Mouse (Mus musculus): ENCODE results near the gene Tnfsf11. TPM values are rescaled to one million over a fixed set of nuclear protein-coding genes. Genes with fewer than 3 reads are reported as not detected.

Gene Tnfsf11
- total RNA-seq, 2 experiments from 2014 or later: not detected

DNA sequence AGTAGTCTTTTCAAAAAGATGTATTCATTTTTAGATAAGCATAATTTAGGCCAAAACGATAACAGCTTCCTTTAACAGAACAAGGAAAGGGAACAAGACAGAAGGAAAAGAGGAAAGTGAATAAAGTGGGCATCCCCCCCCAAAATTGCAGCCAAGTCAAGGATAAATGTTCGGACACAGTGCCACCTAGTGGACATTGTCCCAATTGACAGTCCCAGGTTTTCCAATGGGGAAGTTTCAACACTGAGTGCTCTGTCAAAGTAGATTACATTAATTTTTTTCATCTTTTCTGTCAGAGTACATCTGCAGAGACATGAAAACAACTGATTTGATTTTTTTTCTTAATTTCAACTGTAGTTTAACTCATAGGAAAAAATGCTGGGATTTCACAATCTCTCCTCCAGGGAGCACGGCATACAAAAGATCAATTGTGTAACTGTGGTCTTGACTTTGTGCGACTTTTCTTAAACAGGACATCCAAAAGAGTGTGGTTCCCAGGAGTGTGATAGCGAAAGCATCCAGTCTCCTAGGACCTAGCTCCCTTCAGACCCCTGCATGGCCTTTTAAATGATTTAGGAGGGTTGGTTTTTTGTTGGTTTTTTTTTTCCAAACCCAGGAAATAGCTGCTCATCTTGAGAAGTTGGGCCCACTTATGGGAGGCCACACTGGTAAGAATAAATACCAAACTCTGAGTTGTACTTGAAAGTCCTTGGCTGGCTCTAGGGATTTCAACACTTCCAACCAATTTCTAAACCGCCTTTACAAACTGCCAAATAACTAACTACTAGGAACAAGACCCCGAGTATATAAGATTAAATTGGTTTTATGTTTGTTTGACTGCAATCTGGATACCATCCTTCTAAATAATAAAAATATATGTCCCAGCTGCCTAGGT is 19.7 kb downstream of the Tnfsf11 start:
- DNase-seq: no peak

DNA sequence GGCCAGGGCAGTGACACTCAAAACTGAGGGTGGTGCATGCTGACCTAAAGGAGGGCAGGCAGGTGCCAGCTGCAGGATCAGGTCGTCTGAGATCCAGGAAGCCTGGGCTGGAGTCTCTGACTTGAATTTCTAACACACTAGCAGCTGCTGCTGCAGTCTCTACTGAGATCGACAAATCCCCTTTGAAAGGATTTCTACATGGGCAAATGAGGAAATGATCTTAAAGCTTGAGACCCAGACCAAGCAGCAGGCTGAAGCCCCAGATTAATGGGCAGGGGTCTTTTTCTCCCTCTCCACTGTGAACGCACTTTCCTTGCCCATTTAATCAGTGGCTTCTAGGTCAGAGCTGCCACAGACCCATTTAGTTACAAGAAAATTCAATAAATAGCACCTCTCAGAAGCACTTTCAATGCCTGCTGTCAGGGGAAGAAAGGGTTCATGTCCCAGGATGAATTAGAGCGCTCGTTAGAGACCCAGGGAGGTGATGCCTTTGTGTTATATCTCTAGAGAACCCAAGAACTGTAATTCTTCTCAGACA is 21.8 kb downstream of the Tnfsf11 start:
- DNase-seq: no peak

DNA sequence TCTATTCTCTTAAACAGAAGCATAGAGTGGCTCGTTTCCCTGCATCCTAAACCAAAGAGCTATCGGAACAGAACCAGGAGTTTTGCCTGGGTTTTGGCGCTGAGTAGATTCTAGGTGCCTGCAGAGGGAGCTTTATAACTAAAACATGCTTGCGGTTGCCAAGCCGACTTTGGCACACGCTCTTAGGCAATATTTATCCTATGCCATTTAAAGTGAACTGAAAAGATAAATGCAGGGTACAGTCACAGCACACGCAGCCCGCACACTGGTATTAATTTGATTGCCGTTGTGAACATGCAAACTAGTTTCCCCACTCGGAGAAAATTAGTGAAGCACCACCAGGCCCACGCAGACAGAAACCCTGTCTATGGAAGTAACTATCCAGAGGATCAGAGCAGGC is 25.4 kb downstream of the Tnfsf11 start:
- DNase-seq: no peak

DNA sequence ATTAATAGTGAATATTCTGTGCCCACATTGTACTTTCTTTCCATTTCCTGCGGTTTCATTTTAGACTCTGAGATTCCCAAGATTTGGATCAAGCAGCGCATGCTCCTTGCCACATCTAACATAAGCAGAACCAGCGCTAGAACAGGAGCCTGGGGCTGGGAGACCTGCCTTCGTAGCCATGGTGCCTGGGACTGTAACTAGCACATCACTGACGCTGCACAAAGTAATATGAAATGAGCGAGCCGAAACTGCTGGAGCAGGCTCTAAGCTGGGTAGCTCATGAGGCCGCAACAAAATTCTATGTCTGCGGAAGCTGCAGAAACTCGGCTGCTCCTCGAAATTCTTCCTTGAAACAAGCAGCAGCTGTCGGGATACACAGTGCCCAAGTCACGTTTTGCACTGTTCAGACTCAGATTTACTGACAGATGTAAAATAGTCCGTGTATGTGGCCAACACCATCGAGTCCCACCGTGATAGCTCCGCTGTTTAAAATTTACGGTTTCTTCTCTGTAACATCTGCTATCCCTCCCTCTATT is 31.4 kb downstream of the Tnfsf11 start:
- DNase-seq: no peak

DNA sequence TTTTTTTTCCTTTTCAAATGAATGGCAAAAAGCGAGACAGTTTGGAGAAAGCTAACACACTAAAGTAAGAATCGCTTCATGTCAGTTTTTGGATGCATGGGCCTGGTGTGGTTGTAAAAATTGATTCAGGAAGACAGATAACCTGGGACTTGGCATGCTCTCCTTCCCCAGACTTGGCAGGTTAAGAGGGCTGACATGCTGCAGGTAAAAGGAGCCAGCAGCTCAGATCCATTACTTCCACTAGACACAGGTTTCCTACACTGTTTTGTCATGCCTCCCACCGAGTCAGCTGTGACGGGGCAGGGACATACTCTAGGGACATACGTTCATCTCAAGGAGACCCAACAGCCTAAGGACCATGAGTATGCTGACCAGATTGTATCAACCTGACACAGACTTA is 33.0 kb downstream of the Tnfsf11 start:
- DNase-seq: no peak

DNA sequence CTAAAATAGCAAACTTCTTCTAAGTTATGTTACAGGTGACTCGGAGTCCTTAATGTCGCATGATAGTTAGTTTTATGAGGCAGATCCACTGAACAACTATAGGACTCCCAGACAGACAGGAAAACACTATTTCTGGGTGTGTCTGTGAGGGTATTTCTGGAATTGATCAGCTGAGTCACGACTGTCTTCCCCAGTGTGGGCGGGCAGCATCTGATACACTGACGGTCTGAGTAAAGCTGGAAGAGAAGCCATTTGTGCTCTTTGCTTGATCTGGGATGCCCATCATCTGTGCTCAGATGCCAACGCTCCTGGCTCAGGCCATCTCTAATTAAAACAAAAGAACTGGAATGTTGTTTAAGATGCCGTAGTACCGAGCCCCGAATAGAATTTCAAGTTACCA is 33.7 kb downstream of the Tnfsf11 start:
- DNase-seq: no peak

DNA sequence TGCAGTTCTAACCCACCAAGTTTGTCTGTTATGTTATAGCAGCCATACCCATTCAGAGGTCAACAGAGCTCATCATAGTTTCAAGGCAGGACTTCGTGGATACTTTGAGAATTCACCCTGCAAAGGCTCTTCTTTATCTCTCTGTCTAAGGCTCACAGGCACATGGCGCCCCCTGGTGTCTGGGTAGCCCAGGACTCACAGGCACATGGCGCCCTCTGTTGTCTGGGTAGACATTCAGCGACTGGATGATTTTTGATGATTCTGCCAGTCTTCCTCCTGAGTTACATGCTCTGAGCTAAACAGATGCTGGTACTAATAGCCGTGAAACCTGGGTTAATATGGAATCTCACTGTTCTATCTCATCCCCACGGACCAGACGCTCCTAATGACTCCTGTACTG is 34.3 kb downstream of the Tnfsf11 start:
- DNase-seq: no peak

DNA sequence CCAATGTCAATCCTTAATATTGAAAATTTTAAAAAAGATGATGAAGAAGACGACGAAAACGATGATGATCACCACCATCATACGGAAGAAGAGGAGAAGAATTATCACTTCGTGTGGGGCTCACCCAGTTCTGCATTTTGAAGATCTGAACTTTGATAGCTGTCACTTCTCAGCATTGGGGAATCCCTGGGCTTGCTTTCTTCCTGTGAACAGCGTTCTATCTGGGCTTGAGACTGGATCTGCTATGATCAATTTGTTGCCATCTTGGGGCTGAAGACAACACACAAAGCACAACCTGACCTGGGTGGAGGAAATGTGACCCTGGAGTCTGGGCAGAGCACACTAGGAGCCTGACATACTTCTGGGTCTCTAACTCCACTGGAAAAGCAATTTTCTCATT is 43.0 kb downstream of the Tnfsf11 start:
- no peak for DNase-seq

DNA sequence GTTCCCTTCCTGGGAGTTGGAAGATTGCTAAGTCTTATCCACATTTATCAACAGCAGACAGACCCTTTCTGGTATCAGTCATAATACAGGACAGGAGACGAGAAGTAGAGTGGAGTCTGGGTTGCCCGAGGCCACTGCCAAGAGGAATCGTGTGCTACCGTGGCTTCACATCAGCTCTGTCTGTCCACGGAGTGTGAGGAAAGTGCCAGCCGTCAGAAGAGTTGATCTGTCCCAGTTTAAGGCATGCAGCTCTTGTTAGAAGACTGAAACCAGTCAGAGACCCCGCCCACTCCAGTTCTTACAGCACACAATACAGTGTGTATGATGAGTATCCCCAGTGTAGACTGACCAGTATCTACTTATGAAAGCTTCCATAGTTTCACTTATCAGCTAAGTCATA is 45.2 kb downstream of the Tnfsf11 start:
- no peak for DNase-seq

DNA sequence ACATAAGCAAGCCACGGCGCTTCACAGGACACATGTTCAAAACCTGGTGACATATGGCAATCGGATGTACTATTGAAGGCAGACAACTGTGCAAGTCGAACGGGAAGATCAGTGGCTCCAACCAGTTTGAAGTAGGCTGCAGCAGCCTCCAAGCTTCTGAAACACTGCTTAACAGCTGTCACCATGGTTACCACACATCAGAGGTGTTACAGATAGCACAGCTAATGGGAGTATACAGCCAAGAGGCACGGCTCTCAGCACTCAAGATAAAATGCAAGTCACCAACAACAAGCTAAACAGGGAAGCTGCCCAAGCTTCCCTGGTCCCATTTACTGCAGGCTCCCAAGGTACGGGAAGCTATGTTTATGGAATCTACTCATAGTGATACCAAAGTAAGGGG is 46.6 kb downstream of the Tnfsf11 start:
- no peak for DNase-seq

DNA sequence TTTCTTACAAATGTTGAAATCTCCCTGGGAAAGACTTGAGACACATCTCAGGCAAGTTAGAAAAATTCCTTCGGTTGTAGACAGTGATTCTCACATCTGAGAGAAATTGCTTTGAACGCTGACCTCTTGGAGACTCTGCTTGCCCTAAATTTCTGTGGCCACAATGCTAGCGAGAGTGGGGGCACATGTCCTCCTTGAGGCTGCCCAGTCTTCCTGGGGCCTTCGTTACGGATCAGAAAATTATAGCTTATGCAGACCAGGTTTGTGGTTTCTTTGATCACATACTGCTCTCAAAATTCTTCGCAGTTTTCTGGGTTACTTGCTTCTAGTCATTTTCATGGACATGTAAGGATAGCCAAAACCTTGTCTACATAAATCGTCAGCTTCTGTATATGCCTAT is 53.8 kb downstream of the Tnfsf11 start:
- no peak for DNase-seq

DNA sequence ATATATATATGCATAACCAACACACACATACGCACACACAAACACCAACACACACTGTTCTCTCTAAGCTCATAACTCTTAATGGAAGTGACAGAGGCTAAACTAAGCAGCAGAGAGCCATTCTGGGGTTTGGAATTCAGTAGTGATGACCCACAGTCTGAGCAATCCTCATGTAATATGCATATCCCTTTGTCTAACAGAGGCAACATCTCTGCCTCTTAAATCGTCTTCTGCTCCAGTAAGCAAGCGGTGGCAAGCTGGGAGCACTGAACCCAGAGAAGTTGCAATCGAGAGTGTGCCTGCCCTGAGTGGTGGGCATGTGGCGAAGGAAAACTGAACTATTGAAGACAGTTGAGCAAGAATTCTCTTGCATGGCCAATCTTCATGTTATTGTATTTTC is 61.2 kb downstream of the Tnfsf11 start:
- DNase-seq: no peak

DNA sequence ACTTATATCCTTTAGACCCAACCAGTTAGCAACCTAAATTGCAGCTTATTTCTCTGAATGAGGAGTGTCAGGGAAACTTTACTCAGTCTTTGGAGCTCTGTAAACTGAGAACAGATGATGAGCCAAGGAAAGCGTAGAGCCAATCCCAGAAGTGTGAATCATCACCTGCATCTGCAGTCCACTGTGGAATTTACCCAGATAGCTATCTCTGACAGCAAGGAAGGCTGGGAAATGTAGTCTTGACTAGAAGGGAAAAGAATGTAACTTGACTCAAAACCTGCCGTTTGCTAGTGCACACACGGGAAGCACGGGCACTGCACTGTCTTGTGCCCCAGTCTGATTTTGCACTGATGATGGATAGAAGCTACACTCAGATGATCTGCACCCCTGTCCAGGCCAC is 63.0 kb downstream of the Tnfsf11 start:
- DNase-seq: no peak

DNA sequence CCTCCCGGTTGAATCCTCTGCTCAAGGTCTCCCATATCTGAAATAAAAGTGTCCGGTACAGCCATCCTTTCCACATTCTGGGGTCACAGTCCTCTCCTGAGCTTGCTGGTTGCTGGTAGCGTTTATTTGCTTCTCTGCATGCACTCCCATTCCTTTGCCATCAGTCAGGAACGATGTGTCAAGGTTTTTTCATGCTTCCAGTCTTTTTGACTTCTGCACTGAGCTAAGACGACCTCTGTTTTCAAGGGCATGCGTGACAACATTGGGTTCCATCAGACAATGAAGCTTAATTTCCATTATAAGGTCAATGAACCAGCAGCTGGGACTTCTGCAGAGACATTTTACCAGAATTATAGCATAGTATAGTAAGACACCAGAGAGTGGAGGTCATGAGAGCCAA is 68.5 kb downstream of the Tnfsf11 start:
- no peak for DNase-seq

DNA sequence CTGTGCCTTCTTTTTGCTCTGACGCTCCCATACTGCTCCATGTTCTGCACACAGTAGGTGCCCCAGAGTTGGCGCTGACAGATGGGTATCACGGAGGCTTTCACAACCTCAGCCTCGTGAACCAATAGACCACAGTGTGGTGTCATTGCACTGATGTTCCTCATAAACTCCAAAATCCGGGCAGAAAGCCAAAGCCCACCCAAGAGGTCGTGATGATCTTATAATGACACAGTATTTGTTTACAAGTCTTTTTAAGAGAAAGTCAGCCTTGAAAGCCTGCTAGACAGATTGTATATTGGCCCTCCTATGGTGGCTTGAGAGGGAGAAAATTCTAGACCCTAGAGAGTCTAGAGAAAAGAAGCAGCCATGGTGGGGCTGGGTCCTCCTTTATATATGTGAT is 70.6 kb downstream of the Tnfsf11 start:
- DNase-seq: no peak

DNA sequence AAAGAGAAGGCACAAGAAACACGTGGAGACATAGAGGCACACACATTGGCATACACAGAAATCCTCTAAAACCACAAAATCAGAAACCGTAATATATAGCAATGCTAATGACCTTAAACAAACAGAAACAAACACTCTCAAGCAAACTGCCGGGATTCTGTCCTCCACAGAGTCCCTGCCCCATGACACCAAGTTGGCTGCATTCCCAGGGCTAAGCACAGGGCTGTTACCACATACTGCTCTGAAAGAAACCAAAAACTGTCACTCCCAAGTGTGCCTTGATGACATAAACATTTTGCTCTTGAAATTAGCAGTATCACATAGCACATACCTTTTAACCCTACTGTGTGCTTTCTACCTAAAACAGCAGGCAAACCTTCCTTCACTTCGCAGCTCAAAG is 71.7 kb downstream of the Tnfsf11 start:
- DNase-seq: no peak

DNA sequence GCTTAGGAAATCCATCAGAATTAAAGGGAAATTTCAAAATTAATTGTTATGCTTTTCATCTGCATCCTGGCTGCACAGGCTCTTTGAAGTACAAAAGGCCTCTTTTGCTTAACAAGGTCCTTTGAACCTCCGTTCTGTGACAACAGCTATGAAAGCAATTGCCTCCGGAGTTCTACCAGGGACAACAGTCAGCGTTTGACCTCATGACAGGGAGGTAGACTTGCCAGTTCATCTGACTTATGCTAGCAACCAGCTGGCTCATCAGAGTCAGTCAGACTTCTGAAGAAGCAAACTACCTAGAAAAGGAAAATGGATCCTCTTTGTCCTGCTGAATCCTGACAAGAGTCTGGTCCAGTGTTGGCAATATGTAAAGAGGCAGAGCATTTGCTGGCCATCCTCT is 72.5 kb downstream of the Tnfsf11 start:
- no peak for DNase-seq

DNA sequence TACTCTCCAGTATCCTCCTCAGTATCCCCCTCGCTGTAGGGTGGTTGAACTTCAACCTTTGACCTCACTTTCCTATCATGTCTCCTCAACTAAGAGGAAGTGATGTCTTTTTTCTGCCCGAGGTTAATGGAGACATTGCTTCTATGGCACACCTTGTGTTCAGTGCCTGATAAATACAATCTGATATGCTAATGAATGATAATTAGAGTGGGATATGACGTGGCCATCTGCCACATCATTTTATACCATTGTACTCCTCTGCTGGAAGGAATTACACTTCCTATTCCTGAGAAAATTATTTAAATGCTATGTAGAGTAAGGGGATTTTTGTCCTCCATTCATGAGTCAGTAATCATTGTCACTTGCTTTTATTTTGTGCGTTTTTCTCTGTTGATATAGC is 78.8 kb downstream of the Tnfsf11 start:
- no peak for DNase-seq

Small RNAs within 50 kb of the gene (microRNA-seq; reads per million reads assigned to microRNA genes)
- gene Gm23652 (ENCODE audit: borderline replicate concordance in 2 of 2): 0 reads per million in 2 experiments

Other genes starting within 250 kb of the Tnfsf11 start
- gene Fam216b, start 219.0 kb downstream of the Tnfsf11 start, total RNA-seq (2021): not detected
- 10 to 100 TPM in 1 of 2 experiments, 1 to 10 TPM in 1; 10.0 to 15.6 TPM for gene Akap11, start 228.8 kb upstream of the Tnfsf11 start, total RNA-seq (2021)